In genomic region chr1:191911067-191911668, GRCm38 (mm10) we compare ENCODE assay signal across 9 mouse cellular contexts. TPM values are rescaled to one million over a fixed set of nuclear protein-coding genes. Genes with fewer than 3 reads are reported as not detected.
DNase-seq lines count a peak whose midpoint lies in the region; ATAC-seq lines count a peak whose summit lies in the region.
"Had no signal": no experiment of that assay in that cellular context is flagged by ENCODE, and none has a peak within 500 bp of the region (broad histone marks: within the 10 kb centered on the region; RNA-seq: fewer than 3 reads in every experiment).

No protein-coding gene starts in this region.

- H3K27me3 ChIP-seq in hindbrain, embryonic 15.5 days, result no peaks in the 10 kb centered on the region
- no peaks in the 10 kb centered on the region for H3K27me3 ChIP-seq in hindbrain, embryonic 12.5 days
- H3K27me3 ChIP-seq in liver, embryonic 15.5 days, result no peaks in the 10 kb centered on the region

- no peak overlapping the region for H3K4me3 ChIP-seq in hindbrain, embryonic 15.5 days
- no peak overlapping the region for H3K4me3 ChIP-seq in hindbrain, embryonic 12.5 days
- peak overlapping the region; percentile 40 for H3K4me3 ChIP-seq in liver, embryonic 15.5 days (replicated peaks)

- 86% methylated on average over 3 of the region's 3 CpGs for WGBS in hindbrain, embryonic 15.5 days
- 90% methylated on average over 3 of the region's 3 CpGs for WGBS in hindbrain, embryonic 12.5 days
- 40% methylated on average over 3 of the region's 3 CpGs for WGBS in liver, embryonic 15.5 days (ENCODE audit: insufficient replicate concordance)

- H3K4me2 ChIP-seq in hindbrain, embryonic 15.5 days, result peak overlapping the region; percentile 68
- H3K4me2 ChIP-seq in hindbrain, embryonic 12.5 days (replicated peaks), result no peak overlapping the region
- peak overlapping the region; percentile 98 for H3K4me2 ChIP-seq in liver, embryonic 15.5 days

- no peak overlapping the region for H3K9ac ChIP-seq in hindbrain, embryonic 15.5 days
- H3K9ac ChIP-seq in hindbrain, embryonic 12.5 days, result no peak overlapping the region
- H3K9ac ChIP-seq in liver, embryonic 15.5 days, result no peak overlapping the region

- no peak for ATAC-seq in hindbrain, embryonic 15.5 days (ENCODE audit: low FRiP score, low read depth)
- ATAC-seq in hindbrain, embryonic 12.5 days (ENCODE audit: low FRiP score), result no peak
- no peak for ATAC-seq in liver, embryonic 15.5 days (ENCODE audit: insufficient read depth)
- no peak for ATAC-seq in cerebellum, adult (ENCODE audit: insufficient number of reproducible peaks, low FRiP score, low TSS enrichment)

- H3K27ac ChIP-seq in hindbrain, embryonic 15.5 days (replicated peaks), result no peak overlapping the region
- H3K27ac ChIP-seq in hindbrain, embryonic 12.5 days, result no peak overlapping the region
- H3K27ac ChIP-seq in liver, embryonic 15.5 days (replicated peaks), result no peak overlapping the region

- DNase-seq in 416B (ENCODE audit: low read depth) (peak; percentile 20), MEL-GATA-1-ER (ENCODE audit: extremely low read depth, low read depth) (peak; percentile 85)
- no peak for DNase-seq in right cerebral cortex, adult 2 months (ENCODE audit: low spot score in 2 of 2)
- DNase-seq: heart, postnatal 10 days; thymus, adult 18-20 months had no signal

- peaks cover 9% of the 10 kb centered on the region for H3K36me3 ChIP-seq in hindbrain, embryonic 15.5 days
- peaks cover 8% of the 10 kb centered on the region for H3K36me3 ChIP-seq in hindbrain, embryonic 12.5 days
- peaks cover 42% of the 10 kb centered on the region for H3K36me3 ChIP-seq in liver, embryonic 15.5 days (replicated peaks)

- H3K9me3 ChIP-seq in hindbrain, embryonic 15.5 days, result no peaks in the 10 kb centered on the region
- H3K9me3 ChIP-seq in hindbrain, embryonic 12.5 days (replicated peaks), result no peaks in the 10 kb centered on the region
- H3K9me3 ChIP-seq in liver, embryonic 15.5 days (replicated peaks), result no peaks in the 10 kb centered on the region

- peaks cover 48% of the 10 kb centered on the region for H3K4me1 ChIP-seq in hindbrain, embryonic 15.5 days (replicated peaks)
- peaks cover 33% of the 10 kb centered on the region for H3K4me1 ChIP-seq in hindbrain, embryonic 12.5 days
- peaks cover 39% of the 10 kb centered on the region for H3K4me1 ChIP-seq in liver, embryonic 15.5 days (replicated peaks)

RNA-seq across cellular contexts. Expression of gene Slc30a1, which starts 4.6 kb away (rescaled TPM):
- polyA plus RNA-seq in hindbrain, embryonic 15.5 days (2015; fragmentation: Nextera tagmentation; extraction: Ambion mirVana), result 4.2 and 4.5 TPM in 2 replicates
- 4.6 and 4.9 TPM in 2 replicates for polyA plus RNA-seq in hindbrain, embryonic 12.5 days (2016; fragmentation: Nextera tagmentation; extraction: Ambion mirVana)
- 3.6 and 4.2 TPM in 2 replicates for polyA plus RNA-seq in liver, embryonic 15.5 days (2015; fragmentation: Nextera tagmentation; extraction: Ambion mirVana)

Comparison
In these comparisons a context has a peak if more than half of its experiments do, and no peak if none do; other contexts are left out.
1. DNase-seq: peak in 416B (single experiment) and MEL-GATA-1-ER (single experiment); none in right cerebral cortex, adult 2 months (0 of 2).